Mouse (Mus musculus): Measurements from ENCODE around the gene Tor3a. TPM values are rescaled to one million over a fixed set of nuclear protein-coding genes. Genes with fewer than 3 reads are reported as not detected.

Tor3a gene
- total and polyA plus RNA-seq, 3 experiments, result 6.7 to 9.4 TPM; not detected in 1

- H3K27me3 ChIP-seq (ENCODE audit: control insufficient read depth in 1 of 2, insufficient read depth in 2 of 2, low read length in 2 of 2), result no peaks in the 10 kb centered on the region
- H3K79me2 ChIP-seq (ENCODE audit: control insufficient read depth, insufficient read depth, low read length, poor library complexity), result no peaks in the 10 kb centered on the region
- DNase-seq (ENCODE audit: low read depth, low spot score), result no peak
- no peaks in the 10 kb centered on the region for H3K9me3 ChIP-seq (replicated peaks; ENCODE audit: insufficient read depth, low read length)
- H3K4me3 ChIP-seq (ENCODE audit: control insufficient read depth in 1 of 2, insufficient read depth in 1 of 2, low read depth in 2 of 2, low read length in 2 of 2), result no peak overlapping the region
- no peak overlapping the region for H3K27ac ChIP-seq (ENCODE audit: control insufficient read depth, low read depth, low read length)
- H3K36me3 ChIP-seq (ENCODE audit: control insufficient read depth in 1 of 2, insufficient read depth in 2 of 2, low read length in 2 of 2), result peaks cover 0 to 2% of the 10 kb centered on the region in 2 experiments; a peak in 1 of 4 replicates
- TF ChIP-seq ZNF384 (IDR thresholded peaks at IDR 0.05; ENCODE audit: low read depth, low read length) (no peak), UBTF (IDR thresholded peaks at IDR 0.05; ENCODE audit: borderline replicate concordance, insufficient read depth, low read depth, low read length) (no peak), ZC3H11A (IDR thresholded peaks at IDR 0.05; ENCODE audit: low read depth, low read length) (no peak), GATA1 (IDR thresholded peaks at IDR 0.05; ENCODE audit: low read depth, low read length) (no peak), E2F4 (IDR thresholded peaks at IDR 0.05; ENCODE audit: borderline replicate concordance, low read depth, low read length) (no peak), BHLHE40 (IDR thresholded peaks at IDR 0.05; ENCODE audit: borderline replicate concordance, low read depth, low read length) (no peak), POLR2A (IDR thresholded peaks at IDR 0.05; ENCODE audit: control insufficient read depth in 1 of 2, insufficient read depth in 1 of 2, low read depth in 1 of 2, low read length in 2 of 2, poor library complexity in 1 of 2) (no peak)
- H3K4me1 ChIP-seq (ENCODE audit: control insufficient read depth in 1 of 2, insufficient read depth in 2 of 2, low read length in 2 of 2), result no peaks in the 10 kb centered on the region
- H3K9ac ChIP-seq (ENCODE audit: control insufficient read depth, low read depth, low read length, poor library complexity, severe bottlenecking), result no peak overlapping the region
Measured at GRCm38 (mm10) chr1:156657523-156657922, 16.6 kb downstream of the Tor3a start.

- Histone ChIP-seq H3K9me3 (replicated peaks; ENCODE audit: insufficient read depth, low read length) (no peaks in the 10 kb centered on the region), H3K27ac (ENCODE audit: control insufficient read depth, low read depth, low read length) (no peak overlapping the region), H3K79me2 (ENCODE audit: control insufficient read depth, insufficient read depth, low read length, poor library complexity) (no peaks in the 10 kb centered on the region), H3K9ac (ENCODE audit: control insufficient read depth, low read depth, low read length, poor library complexity, severe bottlenecking) (no peak overlapping the region), H3K36me3 (ENCODE audit: control insufficient read depth in 1 of 2, insufficient read depth in 2 of 2, low read length in 2 of 2) (peaks cover 0 to 2% of the 10 kb centered on the region in 2 experiments; a peak in 1 of 4 replicates), H3K4me1 (ENCODE audit: control insufficient read depth in 1 of 2, insufficient read depth in 2 of 2, low read length in 2 of 2) (no peaks in the 10 kb centered on the region), H3K4me3 (ENCODE audit: control insufficient read depth in 1 of 2, insufficient read depth in 1 of 2, low read depth in 2 of 2, low read length in 2 of 2) (no peak overlapping the region), H3K27me3 (ENCODE audit: control insufficient read depth in 1 of 2, insufficient read depth in 2 of 2, low read length in 2 of 2) (no peaks in the 10 kb centered on the region)
- DNase-seq (ENCODE audit: low read depth, low spot score), result no peak
- TF ChIP-seq GATA1 (IDR thresholded peaks at IDR 0.05; ENCODE audit: low read depth, low read length), result no peak
- no peak for TF ChIP-seq EP300 (IDR thresholded peaks at IDR 0.05; ENCODE audit: low read depth in 1 of 2, low read length in 2 of 2)
- TF ChIP-seq HCFC1 (IDR thresholded peaks at IDR 0.05; ENCODE audit: low read depth, low read length), result no peak
- TF ChIP-seq BHLHE40 (IDR thresholded peaks at IDR 0.05; ENCODE audit: borderline replicate concordance, low read depth, low read length), result no peak
- no peak for TF ChIP-seq TAL1 (IDR thresholded peaks at IDR 0.05; ENCODE audit: low read length)
- no peak for TF ChIP-seq TBP (IDR thresholded peaks at IDR 0.05; ENCODE audit: low read depth, low read length)
- no peak for TF ChIP-seq RAD21 (IDR thresholded peaks at IDR 0.05; ENCODE audit: low read depth, low read length)
- TF ChIP-seq ZNF384 (IDR thresholded peaks at IDR 0.05; ENCODE audit: low read depth, low read length), result no peak
- TF ChIP-seq CTCF (IDR thresholded peaks at IDR 0.05 in 2 of 3, conservative IDR thresholded peaks at IDR 0.05 in 1 of 3; ENCODE audit: control insufficient read depth in 1 of 3, insufficient read depth in 1 of 3, low read depth in 2 of 3, low read length in 3 of 3, poor library complexity in 1 of 3, severe bottlenecking in 1 of 3), result no peak
- TF ChIP-seq RCOR1 (IDR thresholded peaks at IDR 0.05; ENCODE audit: low read depth, low read length), result no peak
- no peak for TF ChIP-seq MAZ (IDR thresholded peaks at IDR 0.05; ENCODE audit: low read depth, low read length)
- no peak for TF ChIP-seq SMC3 (IDR thresholded peaks at IDR 0.05; ENCODE audit: low read depth, low read length)
- no peak for TF ChIP-seq MXI1 (IDR thresholded peaks at IDR 0.05; ENCODE audit: low read depth, low read length)
- no peak for TF ChIP-seq KAT2A (conservative IDR thresholded peaks at IDR 0.05; ENCODE audit: low read depth, low read length)
Measured at GRCm38 (mm10) chr1:156654735-156655530, 19.2 kb downstream of the Tor3a start.
